10 mouse cellular contexts compared by ENCODE assay signal in the genomic region with DNA sequence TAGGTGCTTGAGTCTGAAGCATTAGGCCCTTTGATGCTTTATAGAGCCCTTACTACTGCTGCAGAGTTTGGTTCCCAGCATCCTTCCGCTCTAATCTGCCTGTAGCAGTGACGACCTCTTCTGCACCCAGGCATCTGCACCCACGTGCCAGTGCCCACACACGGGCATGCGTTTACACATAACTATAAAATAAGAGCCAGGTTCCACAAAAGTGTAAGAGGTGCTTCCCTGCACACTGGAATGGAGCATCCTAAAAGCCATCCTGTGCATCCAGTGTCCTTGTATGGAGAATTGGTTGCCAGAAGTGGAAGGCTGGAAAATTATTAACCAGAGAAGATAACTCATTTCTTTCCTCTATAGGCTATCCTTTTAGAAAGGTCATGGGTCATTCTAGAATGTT. TPM values are rescaled to one million over a fixed set of nuclear protein-coding genes. Genes with fewer than 3 reads are reported as not detected.
DNase-seq lines count a peak whose midpoint lies in the region; ATAC-seq and TF ChIP-seq lines count a peak whose summit lies in the region.
"Had no signal": no experiment of that assay in that cellular context is flagged by ENCODE, and none has a peak within 500 bp of the region (broad histone marks: within the 10 kb centered on the region; RNA-seq: fewer than 3 reads in every experiment).

No protein-coding gene starts in this region.

- intact Hi-C loops in heart, adult 2 months (cut with DNase I) = no loop called here

- H3K9ac ChIP-seq in heart, embryonic 14.5 days (ENCODE audit: low read length) = peak overlapping the region; percentile 94; the same call in 1 of the 2 replicates
- no peak overlapping the region for H3K9ac ChIP-seq in heart, adult 2 months (ENCODE audit: low read depth, low read length)
- H3K9ac ChIP-seq in stomach, postnatal 0 days (ENCODE audit: low read length) = peak overlapping the region; percentile 14; the same call in 1 of the 2 replicates

- WGBS in heart, embryonic 14.5 days = 94% methylated on average over 5 of the region's 5 CpGs
- WGBS in heart, adult 2 months = 86% methylated on average over 5 of the region's 5 CpGs
- 80% methylated on average over 5 of the region's 5 CpGs for WGBS in stomach, postnatal 0 days

- ATAC-seq in heart, embryonic 14.5 days (ENCODE audit: insufficient number of reproducible peaks, insufficient read depth, low FRiP score, low read depth) = no peak
- ATAC-seq in megakaryocyte, adult 5-6 weeks (ENCODE audit: poor library complexity, severe bottlenecking) = no peak
- no peak for ATAC-seq in stomach, postnatal 0 days (ENCODE audit: low FRiP score, low TSS enrichment)

- peaks cover 2% of the 10 kb centered on the region; the same call in 1 of the 2 replicates for H3K27me3 ChIP-seq in heart, embryonic 14.5 days (ENCODE audit: control insufficient read depth, insufficient read depth, low read length)
- no peaks in the 10 kb centered on the region for H3K27me3 ChIP-seq in heart, adult 2 months (ENCODE audit: control insufficient read depth, insufficient read depth, low read length)
- H3K27me3 ChIP-seq in megakaryocyte, embryonic 14.5 days (replicated peaks) = peaks cover 9% of the 10 kb centered on the region
- H3K27me3 ChIP-seq in stomach, postnatal 0 days (ENCODE audit: control insufficient read depth, insufficient read depth, low read length) = no peaks in the 10 kb centered on the region

- no peak for TF ChIP-seq CTCF in heart, adult 2 months (IDR thresholded peaks at IDR 0.05)
- TF ChIP-seq CTCF in bone marrow macrophage, adult 2 months (IDR thresholded peaks at IDR 0.05; ENCODE audit: low read depth, low read length) = no peak
- TF ChIP-seq CTCF in stomach, postnatal 0 days (IDR thresholded peaks at IDR 0.05; ENCODE audit: low read depth) = no peak

- TF ChIP-seq POLR2A in heart, adult 2 months (IDR thresholded peaks at IDR 0.05; ENCODE audit: insufficient read depth, low read depth, low read length) = no peak
- no peak for TF ChIP-seq POLR2A in bone marrow macrophage, adult 2 months (IDR thresholded peaks at IDR 0.05; ENCODE audit: borderline replicate concordance, low read depth, low read length)

- H3K9me3 ChIP-seq in heart, embryonic 14.5 days (ENCODE audit: control insufficient read depth, low read length) = no peaks in the 10 kb centered on the region
- H3K9me3 ChIP-seq in megakaryocyte, embryonic 14.5 days = no peaks in the 10 kb centered on the region
- no peaks in the 10 kb centered on the region for H3K9me3 ChIP-seq in stomach, postnatal 0 days (ENCODE audit: control insufficient read depth, low read length)

- peaks cover 14 to 26% of the 10 kb centered on the region in 2 experiments for H3K4me1 ChIP-seq in heart, embryonic 14.5 days (ENCODE audit: control insufficient read depth in 2 of 2, insufficient read depth in 2 of 2, low read length in 2 of 2)
- H3K4me1 ChIP-seq in heart, adult 2 months (ENCODE audit: control insufficient read depth, insufficient read depth, low read length) = peaks cover 12% of the 10 kb centered on the region
- H3K4me1 ChIP-seq in megakaryocyte, embryonic 14.5 days = peaks cover 81% of the 10 kb centered on the region
- H3K4me1 ChIP-seq in bone marrow macrophage, adult 2 months (ENCODE audit: control insufficient read depth, insufficient read depth, low read length) = peaks cover 11% of the 10 kb centered on the region
- H3K4me1 ChIP-seq in stomach, postnatal 0 days (replicated peaks; ENCODE audit: control insufficient read depth, insufficient read depth) = peaks cover 7% of the 10 kb centered on the region; the same call in 1 of the 2 replicates

- 0 out of 2 replicates have a peak overlapping the region, but pooled peaks have one; percentile 89 for H3K4me2 ChIP-seq in heart, embryonic 14.5 days (ENCODE audit: low read length)
- H3K4me2 ChIP-seq in stomach, postnatal 0 days (replicated peaks; ENCODE audit: low read depth) = no peak overlapping the region

- DNase-seq in heart, adult 2 months = no peak
- DNase-seq in stomach, postnatal 0 days (ENCODE audit: low spot score) = no peak
- no peak for DNase-seq in retina, embryonic 14.5 days (ENCODE audit: low spot score)
- DNase-seq: kidney, postnatal 25 days; lung, embryonic 14.5 days had no signal

- no peak overlapping the region for H3K4me3 ChIP-seq in heart, embryonic 14.5 days (ENCODE audit: control insufficient read depth in 1 of 2, insufficient read depth in 1 of 2, low read depth in 1 of 2, low read length in 2 of 2)
- H3K4me3 ChIP-seq in heart, adult 2 months = no peak overlapping the region
- peak overlapping the region; percentile 94 for H3K4me3 ChIP-seq in megakaryocyte, embryonic 14.5 days (replicated peaks)
- 0 out of 2 replicates have a peak overlapping the region, but pooled peaks have one; percentile 74 for H3K4me3 ChIP-seq in bone marrow macrophage, adult 2 months (ENCODE audit: insufficient read depth, low read length)
- no peak overlapping the region for H3K4me3 ChIP-seq in stomach, postnatal 0 days (ENCODE audit: low read depth, low read length)

- no peaks in the 10 kb centered on the region for H3K79me2 ChIP-seq in heart, adult 2 months (replicated peaks; ENCODE audit: control insufficient read depth, insufficient read depth, low read length)

- H3K36me3 ChIP-seq in heart, embryonic 14.5 days (ENCODE audit: control insufficient read depth, insufficient read depth, low read length) = peaks cover 42% of the 10 kb centered on the region
- peaks cover 9% of the 10 kb centered on the region for H3K36me3 ChIP-seq in heart, adult 2 months (ENCODE audit: control insufficient read depth, insufficient read depth, low read length)
- peaks cover 50% of the 10 kb centered on the region for H3K36me3 ChIP-seq in megakaryocyte, embryonic 14.5 days (replicated peaks; ENCODE audit: low read length)
- peaks cover 25% of the 10 kb centered on the region for H3K36me3 ChIP-seq in stomach, postnatal 0 days (ENCODE audit: control insufficient read depth, insufficient read depth, low read length)

- TF ChIP-seq EP300 in heart, adult 2 months (IDR thresholded peaks at IDR 0.05; ENCODE audit: insufficient read depth, low read depth, low read length) = no peak
- TF ChIP-seq EP300 in stomach, postnatal 0 days (optimal IDR thresholded peaks at IDR 0.05) = no peak

- no peak overlapping the region for H3K27ac ChIP-seq in heart, embryonic 14.5 days (replicated peaks in 1 of 2; ENCODE audit: control insufficient read depth in 1 of 2, insufficient read depth in 1 of 2, low read depth in 2 of 2, low read length in 2 of 2)
- H3K27ac ChIP-seq in heart, adult 2 months = no peak overlapping the region
- no peak overlapping the region for H3K27ac ChIP-seq in bone marrow macrophage, adult 2 months (ENCODE audit: insufficient read depth, low read depth, low read length)
- no peak overlapping the region for H3K27ac ChIP-seq in stomach, postnatal 0 days (replicated peaks)

RNA-seq across cellular contexts. Expression of a gene that starts 2.8 kb away (rescaled TPM):
- 703 and 745 TPM in 2 replicates for polyA plus RNA-seq in heart, embryonic 14.5 days (2014; fragmentation: Nextera tagmentation; extraction: Ambion mirVana)
- total RNA-seq in heart, adult 2 months (2021) = 100 to 1,000 TPM; 587 to 660 TPM
- 335 and 344 TPM in 2 replicates for polyA plus RNA-seq in heart, adult 2 months (2012; rRNA removed)
- polyA plus RNA-seq in megakaryocyte, embryonic 14.5 days (2012; ENCODE audit: insufficient read depth, low replicate concordance) = 64.8 and 417 TPM in 2 replicates
- total RNA-seq in megakaryocyte, adult 5-6 weeks (2015) = 716 and 867 TPM in 2 replicates
- 2,870 and 3,242 TPM in 2 replicates for total RNA-seq in megakaryocyte, adult 5-6 weeks (2017)
- 1,601 and 1,765 TPM in 2 replicates for polyA plus RNA-seq in bone marrow macrophage, adult 2 months (2012; ENCODE audit: insufficient read depth, insufficient read length, missing spikeins)
- 1,058 and 1,265 TPM in 2 replicates for polyA plus RNA-seq in stomach, postnatal 0 days (2015; fragmentation: Nextera tagmentation; extraction: Ambion mirVana)

RNA-seq across cellular contexts. Expression of a gene that starts 4.1 kb away (rescaled TPM):
- polyA plus RNA-seq in heart, embryonic 14.5 days (2014; fragmentation: Nextera tagmentation; extraction: Ambion mirVana) = 7.9 and 8.6 TPM in 2 replicates
- 1 to 10 TPM; 4.3 to 4.9 TPM for total RNA-seq in heart, adult 2 months (2021)
- polyA plus RNA-seq in heart, adult 2 months (2012; rRNA removed) = 6.3 and 7.5 TPM in 2 replicates
- 2.7 and 5.8 TPM in 2 replicates for polyA plus RNA-seq in megakaryocyte, embryonic 14.5 days (2012; ENCODE audit: insufficient read depth, low replicate concordance)
- total RNA-seq in megakaryocyte, adult 5-6 weeks (2015) = 0.27 and 0.40 TPM in 2 replicates
- total RNA-seq in megakaryocyte, adult 5-6 weeks (2017) = 0.73 and 0.88 TPM in 2 replicates
- 29.6 and 37.5 TPM in 2 replicates for polyA plus RNA-seq in bone marrow macrophage, adult 2 months (2012; ENCODE audit: insufficient read depth, insufficient read length, missing spikeins)
- 12.5 and 14.7 TPM in 2 replicates for polyA plus RNA-seq in stomach, postnatal 0 days (2015; fragmentation: Nextera tagmentation; extraction: Ambion mirVana)

RNA-seq across cellular contexts. Expression of a gene that starts 56.1 kb away (rescaled TPM):
- 0.35 TPM in 1 of 2 replicates, not detected in the other for polyA plus RNA-seq in heart, embryonic 14.5 days (2014; fragmentation: Nextera tagmentation; extraction: Ambion mirVana)
- under 1 TPM; 0.16 to 0.18 TPM for total RNA-seq in heart, adult 2 months (2021)
- polyA plus RNA-seq in heart, adult 2 months (2012; rRNA removed) = 0.44 and 1.5 TPM in 2 replicates
- polyA plus RNA-seq in megakaryocyte, embryonic 14.5 days (2012; ENCODE audit: insufficient read depth, low replicate concordance) = 7.0 TPM in 1 of 2 replicates, not detected in the other
- total RNA-seq in megakaryocyte, adult 5-6 weeks (2015) = not detected in 2 replicates
- total RNA-seq in megakaryocyte, adult 5-6 weeks (2017) = not detected in 2 replicates
- polyA plus RNA-seq in bone marrow macrophage, adult 2 months (2012; ENCODE audit: insufficient read depth, insufficient read length, missing spikeins) = not detected in 2 replicates
- 0.35 and 0.36 TPM in 2 replicates for polyA plus RNA-seq in stomach, postnatal 0 days (2015; fragmentation: Nextera tagmentation; extraction: Ambion mirVana)
- total RNA-seq: hematopoietic stem cell, adult 5-6 weeks had no signal

Comparison
In these comparisons a context has a peak if more than half of its experiments do, and no peak if none do; other contexts are left out.
1. H3K4me3 ChIP-seq: peak in megakaryocyte, embryonic 14.5 days (single experiment) and bone marrow macrophage, adult 2 months (single experiment); none in heart, embryonic 14.5 days (0 of 2), heart, adult 2 months (single experiment) and stomach, postnatal 0 days (single experiment).